9 mouse cellular contexts compared by ENCODE assay signal in the genomic region with DNA sequence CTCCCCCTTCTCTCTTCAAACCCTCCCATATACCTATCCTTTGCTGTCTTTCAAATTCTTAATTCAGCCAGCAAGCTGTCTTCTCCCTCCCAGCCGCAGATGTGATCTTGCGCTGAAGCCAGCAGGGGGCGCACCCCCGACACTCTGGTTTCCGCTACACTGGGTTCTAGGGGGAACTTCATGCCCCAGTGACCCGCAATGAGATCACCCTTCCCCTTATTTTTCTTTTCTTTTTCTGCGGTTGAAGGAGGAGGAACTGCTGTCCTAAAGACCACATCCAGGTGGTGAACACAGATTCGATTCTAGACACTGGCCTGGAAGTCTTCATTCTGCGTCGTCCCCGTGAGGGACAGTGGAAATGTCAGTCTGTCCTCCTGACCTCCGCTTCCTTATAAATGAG. TPM values are rescaled to one million over a fixed set of nuclear protein-coding genes. Genes with fewer than 3 reads are reported as not detected.
DNase-seq lines count a peak whose midpoint lies in the region; ATAC-seq lines count a peak whose summit lies in the region.
"Had no signal": no experiment of that assay in that cellular context is flagged by ENCODE, and none has a peak within 500 bp of the region (broad histone marks: within the 10 kb centered on the region; RNA-seq: fewer than 3 reads in every experiment).

No protein-coding gene starts in this region.

- DNase-seq in forebrain, embryonic 10.5 days (ENCODE audit: extremely low spot score, low spot score): peak; percentile 23
- DNase-seq in A20 (ENCODE audit: low read depth, low spot score): peak; percentile 92
- DNase-seq in adrenal gland, postnatal 36 days: peak; percentile 59 to 73
- DNase-seq in gastrocnemius, postnatal 4 days (ENCODE audit: low spot score in 2 of 2): peak; percentile 32 to 43
- peak; percentile 44 to 71 for DNase-seq in layer of hippocampus, postnatal 25 days (ENCODE audit: extremely low spot score in 1 of 2, low spot score in 1 of 2)
- peak; percentile 64 for DNase-seq in testis, postnatal 14 days (ENCODE audit: low spot score)

- no peaks in the 10 kb centered on the region for H3K36me3 ChIP-seq in forebrain, embryonic 10.5 days (replicated peaks)
- no peaks in the 10 kb centered on the region for H3K36me3 ChIP-seq in forebrain, embryonic 15.5 days
- H3K36me3 ChIP-seq: limb, embryonic 15.5 days had no signal

- no peak overlapping the region for H3K9ac ChIP-seq in forebrain, embryonic 15.5 days (replicated peaks)
- H3K9ac ChIP-seq: limb, embryonic 15.5 days had no signal

- no peaks in the 10 kb centered on the region for H3K9me3 ChIP-seq in forebrain, embryonic 10.5 days
- H3K9me3 ChIP-seq in forebrain, embryonic 15.5 days: no peaks in the 10 kb centered on the region
- H3K9me3 ChIP-seq: limb, embryonic 15.5 days had no signal

- no peak for ATAC-seq in forebrain, embryonic 15.5 days (replicated peaks)
- ATAC-seq in megakaryocyte-erythroid progenitor cell, adult 5-6 weeks (replicated peaks; ENCODE audit: low FRiP score, low TSS enrichment, poor library complexity, severe bottlenecking): peak; percentile 76

- no peak overlapping the region for H3K4me3 ChIP-seq in forebrain, embryonic 10.5 days
- no peak overlapping the region for H3K4me3 ChIP-seq in forebrain, embryonic 15.5 days
- H3K4me3 ChIP-seq: limb, embryonic 15.5 days had no signal

- H3K27ac ChIP-seq in forebrain, embryonic 10.5 days: no peak overlapping the region
- no peak overlapping the region for H3K27ac ChIP-seq in forebrain, embryonic 15.5 days (replicated peaks)
- H3K27ac ChIP-seq: limb, embryonic 15.5 days had no signal

- no peak overlapping the region for H3K4me2 ChIP-seq in forebrain, embryonic 15.5 days (replicated peaks)
- H3K4me2 ChIP-seq: limb, embryonic 15.5 days had no signal

- 53% methylated on average over 12 of the region's 12 CpGs for WGBS in forebrain, embryonic 10.5 days
- whole genome bisulfite sequencing in forebrain, embryonic 15.5 days: 51% methylated on average over 12 of the region's 12 CpGs

- H3K27me3 ChIP-seq in forebrain, embryonic 10.5 days (ENCODE audit: poor library complexity, severe bottlenecking): no peaks in the 10 kb centered on the region
- H3K27me3 ChIP-seq in forebrain, embryonic 15.5 days: no peaks in the 10 kb centered on the region
- H3K27me3 ChIP-seq: limb, embryonic 15.5 days had no signal

- H3K4me1 ChIP-seq in forebrain, embryonic 10.5 days: peaks cover 17% of the 10 kb centered on the region
- no peaks in the 10 kb centered on the region for H3K4me1 ChIP-seq in forebrain, embryonic 15.5 days

RNA-seq across cellular contexts. Expression of a gene that starts 31.3 kb away (rescaled TPM):
- 0.16 and 0.35 TPM in 2 replicates for polyA plus RNA-seq in forebrain, embryonic 10.5 days (2016; fragmentation: Nextera tagmentation; extraction: Ambion mirVana)
- polyA plus RNA-seq in forebrain, embryonic 15.5 days (2015; fragmentation: Nextera tagmentation; extraction: Ambion mirVana): 0.80 and 0.88 TPM in 2 replicates
- 1 to 10 TPM in 1 of 2 experiments, under 1 TPM in 1; 0.59 to 1.5 TPM for total RNA-seq in adrenal gland, postnatal 36 days (2021)
- under 1 TPM; 0.78 to 0.93 TPM for total RNA-seq in gastrocnemius, postnatal 4 days (2021)
- 1 to 10 TPM; 5.5 to 6.6 TPM for total RNA-seq in layer of hippocampus, postnatal 25 days (2021)
- 0.89 and 26.4 TPM in 2 replicates for total RNA-seq in megakaryocyte-erythroid progenitor cell, adult 5-6 weeks (2014; fragmentation: Nextera tagmentation)
- total RNA-seq in megakaryocyte-erythroid progenitor cell, adult 5-6 weeks (2017): 0.65 and 0.75 TPM in 2 replicates

Comparison
In these comparisons a context has a peak if more than half of its experiments do, and no peak if none do; other contexts are left out.
1. DNase-seq: peak in every context shown above with its lines; median percentile 92 in A20; 66 in adrenal gland, postnatal 36 days; 64 in testis, postnatal 14 days; 58 in layer of hippocampus, postnatal 25 days; 38 in gastrocnemius, postnatal 4 days; 23 in forebrain, embryonic 10.5 days.